Mouse (Mus musculus) erythroblast, embryonic 14.5 days (primary cell): ENCODE results near the gene H2-Ob.

ENCODE experiments used
- GATA1 ChIP-seq: IDR thresholded peaks from 2 replicates; pipeline ENCODE4 v1.6.1; 2012; ENCODE audit warnings: low read length, inconsistent platforms, mixed read lengths
- TAL1 ChIP-seq: IDR thresholded peaks from 3 replicates; pipeline ENCODE4 v1.6.1; 2012; ENCODE audit warnings: low read length, inconsistent platforms, mixed read lengths

- TF ChIP-seq TAL1 (no peak), GATA1 (no peak)
Observed at GRCm38 (mm10) chr17:34200047-34200446, 38.7 kb upstream of the H2-Ob start.
